Mouse (Mus musculus) intestine, embryonic 15.5 days (tissue): ENCODE results near the gene Opa3. TPM values are rescaled to one million over a fixed set of nuclear protein-coding genes. Genes with fewer than 3 reads are reported as not detected.
"Not testable (repeated sequence)": the region's sequence is repeated elsewhere in the genome, so short reads cannot be mapped to it uniquely, and the experiment has no call there.

Experiments used
- ATAC-seq: fragments of 200-750 bp; cut with Nextera tagmentation; 2 replicates; pipeline ENCODE4 v1.8.0; 2017; ENCODE audit warnings: moderate TSS enrichment, moderate library complexity
- H3K27ac ChIP-seq: fragments of 300-500 bp; sonication (generic); 2 replicates; pipeline ENCODE4 v1.5.1; 2015; ENCODE audit warnings: mild to moderate bottlenecking, inconsistent platforms
- H3K27me3 ChIP-seq: fragments of 300-500 bp; sonication (generic); replicated peaks from 2 replicates; pipeline ENCODE4 v1.6.1; 2015; ENCODE audit warnings: inconsistent platforms
- H3K36me3 ChIP-seq: fragments of 300-500 bp; sonication (generic); 2 replicates; pipeline ENCODE4 v1.6.1; 2015; ENCODE audit warnings: inconsistent platforms
- H3K4me1 ChIP-seq: fragments of 300-500 bp; sonication (generic); replicated peaks from 2 replicates; pipeline ENCODE4 v1.6.1; 2015; ENCODE audit warnings: inconsistent platforms
- H3K4me2 ChIP-seq: fragments of 300-500 bp; sonication (generic); replicated peaks from 2 replicates; pipeline ENCODE4 v1.6.1; 2015; ENCODE audit warnings: mild to moderate bottlenecking, inconsistent platforms
- H3K4me3 ChIP-seq: fragments of 300-500 bp; sonication (generic); replicated peaks from 2 replicates; pipeline ENCODE4 v1.5.1; 2015; ENCODE audit warnings: inconsistent platforms
- H3K9ac ChIP-seq: fragments of 300-500 bp; sonication (generic); 2 replicates; pipeline ENCODE4 v1.6.1; 2015; ENCODE audit warnings: inconsistent platforms
- H3K9me3 ChIP-seq: fragments of 300-500 bp; sonication (generic); 2 replicates; pipeline ENCODE4 v1.6.1; 2016; ENCODE audit warnings: inconsistent platforms
- WGBS: fragments of 180-500 bp; shearing (Covaris S2); methylation state at CpG from one replicate; pipeline ENCODE4 v1.1.7; 2015; 5-methylcytosine and 5-hydroxymethylcytosine counted together
- polyA plus RNA-seq: library from polyadenylated mRNA; unstranded; fragments of >200 nt; fragmentation: Nextera tagmentation; extraction: Ambion mirVana; gene quantifications from 2 replicates; pipeline ENCODE4 v1.2.1, GENCODE M21; 2015

Gene Opa3
- polyA plus RNA-seq, 1 experiment from 2014 or later: 36.8 TPM

DNA sequence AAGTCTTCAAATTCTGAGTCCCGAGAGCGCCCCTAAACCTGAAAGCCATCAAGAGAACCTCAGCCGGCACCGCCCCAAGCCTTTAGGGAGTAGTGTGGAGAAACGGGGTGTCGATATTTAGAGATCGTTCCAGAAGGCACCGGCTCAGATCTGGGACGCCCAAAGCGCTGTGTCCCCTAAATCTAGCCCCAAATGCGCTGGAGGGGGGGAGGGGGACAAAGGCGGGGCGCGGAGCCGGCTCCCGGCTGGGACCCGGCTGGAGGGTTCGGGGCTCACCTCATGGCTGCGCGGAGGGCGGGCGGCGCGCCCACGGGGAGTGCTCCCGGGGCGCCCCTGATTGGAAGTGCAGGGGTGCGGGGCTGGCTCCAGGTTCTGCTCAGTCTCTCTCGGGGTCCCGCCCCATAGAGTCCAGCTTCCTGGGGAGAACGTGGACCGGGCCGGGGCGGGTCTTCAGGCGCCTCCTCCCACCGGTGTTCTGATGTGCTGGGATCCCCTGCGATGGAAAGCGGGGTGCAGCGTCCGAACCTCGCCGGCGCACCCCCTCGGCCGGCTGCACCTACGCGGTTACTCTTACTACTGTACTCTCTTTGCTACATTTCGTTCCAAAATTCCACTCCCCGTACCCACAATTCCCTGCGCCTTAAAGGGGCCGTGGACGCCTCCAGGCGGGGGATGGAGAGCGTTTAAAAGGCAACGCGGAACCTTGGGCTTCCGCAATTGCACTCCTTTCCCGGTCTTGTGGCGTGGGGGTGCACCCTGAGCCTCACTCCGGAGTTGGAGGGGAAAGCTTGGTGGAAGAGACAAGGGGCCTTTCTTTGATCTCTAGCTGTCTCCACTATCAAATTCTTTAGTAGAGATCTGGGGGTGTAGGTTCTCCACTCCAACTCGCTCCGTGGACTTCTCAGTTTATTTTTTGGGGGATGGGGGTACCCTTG, 43.4 kb downstream of the Opa3 start, which contains the start of gene Vasp:
Gene Vasp (minus strand): TSS at position 580 of the 935 bp plus-strand sequence.
- WGBS: under 1% methylated on average over 62 of the region's 62 CpGs
- Histone ChIP-seq H3K9me3 (no peaks in the 10 kb centered on the region), H3K4me2 (peak within 1 kb of the TSS; percentile 93), H3K4me3 (peak within 1 kb of the TSS; percentile 99), H3K36me3 (no peaks in the 10 kb centered on the region), H3K9ac (peak within 1 kb of the TSS; percentile 96), H3K27me3 (no peaks in the 10 kb centered on the region), H3K27ac (peak within 1 kb of the TSS; percentile 98), H3K4me1 (peaks cover 27% of the 10 kb centered on the region)
- peak; percentile 72 for ATAC-seq

DNA sequence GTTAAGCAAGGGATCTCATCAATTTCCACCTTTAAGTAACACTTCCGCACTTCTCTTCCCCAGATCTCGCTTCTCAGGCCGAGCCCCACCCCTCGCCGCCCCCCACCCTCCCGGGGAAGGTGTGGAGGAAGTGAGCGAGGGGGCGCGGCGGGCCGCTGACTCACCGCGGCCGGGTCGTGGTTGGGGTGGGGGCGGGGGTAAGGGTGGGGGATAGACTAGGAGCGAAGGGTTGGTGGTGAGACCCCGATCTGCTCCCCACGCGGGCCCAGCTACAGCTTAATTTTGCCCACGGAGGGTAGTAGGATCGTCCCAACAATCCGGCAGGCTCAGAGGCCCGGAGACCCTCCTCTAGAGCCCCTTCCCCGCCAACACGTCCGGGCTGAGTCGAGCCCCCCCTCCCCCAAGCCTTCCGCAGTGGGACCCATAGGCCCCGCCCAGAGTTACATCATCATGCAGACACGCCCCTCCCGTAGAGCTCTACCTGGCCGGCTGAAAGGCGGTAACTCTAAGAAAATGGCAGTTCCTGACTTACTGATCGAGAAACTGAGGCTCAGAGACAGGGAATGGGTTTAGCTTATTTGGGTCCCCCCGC, 44.1 kb downstream of the Opa3 start:
- peak; percentile 81 for ATAC-seq
- WGBS: under 1% methylated on average over 36 of the region's 36 CpGs
- peak overlapping the region; percentile 98 for H3K27ac ChIP-seq
- peaks cover 21% of the 10 kb centered on the region for H3K4me1 ChIP-seq
- H3K4me3 ChIP-seq: peak overlapping the region; percentile 99
- no peaks in the 10 kb centered on the region for H3K27me3 ChIP-seq
- peak overlapping the region; percentile 93 for H3K4me2 ChIP-seq
- H3K9ac ChIP-seq: peak overlapping the region; percentile 96
- H3K9me3 ChIP-seq: no peaks in the 10 kb centered on the region
- H3K36me3 ChIP-seq: no peaks in the 10 kb centered on the region

DNA sequence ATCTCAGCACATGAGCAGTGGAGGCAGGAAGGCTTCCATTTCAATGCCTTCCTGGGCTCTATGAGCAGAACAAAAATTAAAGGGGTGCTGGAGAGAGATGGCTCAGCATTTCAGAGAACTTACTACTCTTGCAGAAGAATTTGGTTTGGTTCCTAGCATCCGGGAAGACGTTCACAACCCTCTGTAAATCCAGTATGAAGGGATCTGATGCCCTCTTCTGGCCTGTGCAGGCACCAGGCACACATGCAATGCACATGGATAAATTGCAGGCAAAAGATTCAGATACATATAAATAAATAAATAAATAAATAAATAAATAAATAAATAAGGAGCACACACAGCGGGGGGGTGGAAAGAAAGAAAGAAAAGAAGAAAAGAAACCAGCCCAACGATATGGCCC, 48.1 kb downstream of the Opa3 start:
- 53% methylated on average over 4 of the region's 4 CpGs for WGBS
- no peak overlapping the region for H3K27ac ChIP-seq
- no peak overlapping the region for H3K9ac ChIP-seq
- no peak overlapping the region for H3K4me3 ChIP-seq
- no peak overlapping the region for H3K4me2 ChIP-seq
- peaks cover 6% of the 10 kb centered on the region; the same call in 1 of the 2 replicates for H3K4me1 ChIP-seq
- H3K9me3 ChIP-seq: no peaks in the 10 kb centered on the region
- peaks cover 36% of the 10 kb centered on the region for H3K27me3 ChIP-seq
- no peak for ATAC-seq
- no peaks in the 10 kb centered on the region for H3K36me3 ChIP-seq

DNA sequence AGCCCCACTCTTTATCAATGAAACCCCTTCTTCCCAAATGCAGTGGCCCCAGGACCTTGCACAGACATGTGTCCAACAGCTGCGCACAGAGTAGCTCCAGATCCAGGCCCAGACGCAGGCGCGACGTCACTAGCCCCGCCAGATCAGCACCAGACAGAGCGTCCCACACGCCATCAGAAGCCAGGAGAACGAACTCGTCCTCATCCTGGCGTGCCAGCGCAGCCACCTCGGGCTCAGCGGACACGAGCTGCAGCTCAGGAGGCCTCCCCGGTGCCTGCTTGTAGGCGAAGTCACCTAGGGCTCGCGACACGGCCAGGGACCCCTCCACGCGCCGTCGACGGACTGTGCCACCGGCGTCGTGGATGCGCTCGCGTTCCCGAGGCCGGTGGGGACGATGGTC, 50.9 kb downstream of the Opa3 start:
- H3K4me1 ChIP-seq: peaks cover 12% of the 10 kb centered on the region
- no peak for ATAC-seq
- peak overlapping the region; percentile 28 for H3K4me3 ChIP-seq
- H3K36me3 ChIP-seq: no peaks in the 10 kb centered on the region
- no peaks in the 10 kb centered on the region for H3K9me3 ChIP-seq
- peaks cover 46% of the 10 kb centered on the region for H3K27me3 ChIP-seq
- H3K27ac ChIP-seq: no peak overlapping the region
- H3K9ac ChIP-seq: no peak overlapping the region
- 2% methylated on average over 34 of the region's 34 CpGs for WGBS
- peak overlapping the region; percentile 61 for H3K4me2 ChIP-seq

DNA sequence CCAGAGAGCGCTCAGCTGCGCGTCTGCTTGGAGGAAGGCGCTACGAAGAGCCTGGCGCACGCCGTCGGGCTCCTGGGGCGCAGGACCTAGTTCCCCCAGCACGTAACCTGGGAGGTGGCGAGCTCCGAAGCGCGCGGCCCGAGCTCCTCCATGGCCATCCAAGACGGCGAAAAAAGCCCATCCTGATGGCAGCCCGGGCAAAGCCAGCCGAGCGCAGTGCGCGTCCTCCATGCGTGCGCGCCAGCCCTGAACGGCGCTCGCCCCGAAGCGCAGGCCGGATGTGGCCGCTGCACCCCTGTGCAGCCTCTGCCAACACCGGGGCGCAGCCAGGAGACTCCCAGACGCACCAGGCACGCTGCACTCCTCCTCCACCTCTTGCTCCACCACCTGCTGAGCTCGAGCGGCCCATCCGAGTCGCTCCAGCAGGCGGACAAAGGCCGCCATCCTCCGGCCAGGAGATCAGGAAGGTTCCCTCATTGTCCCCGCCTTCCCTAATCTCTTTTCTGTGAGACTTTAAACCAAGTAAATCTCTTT, 51.5 kb downstream of the Opa3 start, which contains the start of gene Ppm1n:
Gene Ppm1n (minus strand): TSS at position 484 of the 534 bp plus-strand sequence.
- Histone ChIP-seq H3K27me3 (peaks cover 46% of the 10 kb centered on the region), H3K9me3 (no peaks in the 10 kb centered on the region)

DNA sequence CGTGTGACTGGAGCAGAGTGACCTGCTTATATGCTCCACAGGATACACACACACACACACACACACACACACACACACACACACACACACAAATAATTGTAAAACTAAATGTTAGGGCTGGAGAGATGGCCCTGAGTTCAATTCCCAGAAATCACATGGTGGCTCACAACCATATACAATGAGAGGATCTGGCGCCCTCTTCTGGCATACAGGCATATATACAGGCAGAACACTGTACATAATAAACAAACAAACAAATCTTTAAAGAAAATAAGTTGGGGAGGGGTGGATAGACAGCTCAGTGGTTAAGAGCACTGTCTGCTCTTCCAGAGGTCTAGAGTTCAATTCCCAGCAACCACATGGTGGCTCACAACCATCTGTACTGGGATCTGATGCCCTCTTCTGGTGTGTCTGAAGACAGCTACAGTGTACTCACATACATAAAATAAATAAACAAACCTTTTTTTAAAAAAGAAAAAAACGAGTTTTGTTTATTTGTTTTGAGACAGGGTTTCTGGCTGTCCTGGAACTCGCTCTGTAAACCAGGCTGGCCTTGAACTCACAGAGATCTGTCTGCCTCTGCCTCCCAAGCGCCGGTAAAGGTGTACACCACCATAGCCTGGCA, 53.7 kb downstream of the Opa3 start:
- not testable (repeated sequence) for H3K9ac ChIP-seq, H3K36me3 ChIP-seq, H3K4me3 ChIP-seq, H3K27ac ChIP-seq, H3K9me3 ChIP-seq
- H3K4me1 ChIP-seq: peaks cover 12% of the 10 kb centered on the region
- WGBS: 32% methylated on average over 6 of the region's 6 CpGs
- ATAC-seq: peak; percentile 5; the same call in 1 of the 2 replicates
- H3K27me3 ChIP-seq: peaks cover 46% of the 10 kb centered on the region
- peak overlapping the region; percentile 100 for H3K4me2 ChIP-seq

More for the DNA sequence above, 51.5 kb downstream of the Opa3 start, which contains the start of gene Ppm1n:
- H3K4me1 ChIP-seq: peaks cover 12% of the 10 kb centered on the region
- no peak for ATAC-seq
- H3K27ac ChIP-seq: no peak within 1 kb of the TSS
- peak within 1 kb of the TSS; percentile 28 for H3K4me3 ChIP-seq
- WGBS: under 1% methylated on average over 46 of the region's 46 CpGs
- peak within 1 kb of the TSS; percentile 61 for H3K4me2 ChIP-seq
- no peak within 1 kb of the TSS for H3K9ac ChIP-seq
- H3K36me3 ChIP-seq: no peaks in the 10 kb centered on the region

DNA sequence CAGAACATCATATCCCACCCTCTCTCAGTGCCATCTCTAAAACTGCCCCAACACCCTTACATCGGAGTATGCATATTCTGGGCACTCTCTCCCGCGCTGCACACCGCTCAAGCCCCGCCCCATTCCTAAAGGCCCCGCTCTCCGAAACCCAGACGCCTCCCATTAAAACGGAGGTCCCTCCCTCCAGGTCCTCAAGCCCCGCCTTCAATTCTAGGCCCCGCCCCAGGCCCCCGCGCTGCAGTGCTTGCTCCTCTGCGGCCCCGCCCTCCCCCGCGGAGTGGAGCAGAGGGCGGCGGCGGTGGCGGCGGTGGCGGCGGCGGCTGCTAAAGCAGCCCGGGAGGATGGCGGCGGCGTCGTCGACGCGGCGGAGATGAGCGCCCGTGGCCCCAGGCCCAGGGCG, 54.3 kb downstream of the Opa3 start, which contains the start of gene Rtn2:
Gene Rtn2 (plus strand): TSS at position 240 of the 400 bp plus-strand sequence.
- ATAC-seq: peak; percentile 89
- Histone ChIP-seq H3K27me3 (peaks cover 46% of the 10 kb centered on the region), H3K4me2 (peak within 1 kb of the TSS; percentile 100), H3K9ac (peak within 1 kb of the TSS; percentile 43), H3K9me3 (no peaks in the 10 kb centered on the region), H3K4me1 (peaks cover 12% of the 10 kb centered on the region), H3K27ac (no peak within 1 kb of the TSS), H3K36me3 (no peaks in the 10 kb centered on the region), H3K4me3 (peak within 1 kb of the TSS; percentile 56)
- under 1% methylated on average over 37 of the region's 37 CpGs for WGBS

DNA sequence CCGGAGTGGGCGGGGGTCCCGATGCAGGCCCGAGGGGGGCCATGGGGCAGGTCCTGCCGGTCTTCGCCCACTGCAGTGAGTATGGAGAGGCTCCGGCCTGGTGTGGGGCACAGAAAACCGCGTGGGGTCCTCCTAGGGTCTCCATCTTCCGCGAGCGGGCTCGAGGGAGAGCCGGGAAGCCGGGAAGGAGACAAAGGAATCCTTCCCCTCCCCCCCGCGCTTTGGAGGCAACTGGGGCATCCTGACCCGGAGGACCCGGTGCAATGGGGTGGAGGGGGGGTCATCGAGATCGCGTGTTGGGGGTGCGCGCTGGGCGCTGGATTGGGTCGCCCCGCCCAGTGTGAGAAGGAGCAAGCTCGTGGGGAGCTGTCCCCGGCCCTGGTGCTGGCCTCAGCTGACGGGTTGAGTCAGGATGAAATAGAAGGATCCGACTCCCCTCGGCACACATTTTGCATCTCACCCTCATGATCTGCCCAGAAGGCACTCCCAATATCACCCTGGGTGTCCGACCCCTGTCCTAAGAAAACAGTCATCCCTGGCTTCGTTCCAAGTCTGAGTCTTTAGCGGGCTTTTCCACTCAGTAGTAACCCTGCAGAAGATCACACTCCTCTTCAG, 54.8 kb downstream of the Opa3 start:
- H3K27me3 ChIP-seq: peaks cover 41% of the 10 kb centered on the region
- ATAC-seq: peak; percentile 77
- H3K27ac ChIP-seq: no peak overlapping the region
- peak overlapping the region; percentile 56 for H3K4me3 ChIP-seq
- peaks cover 12% of the 10 kb centered on the region for H3K4me1 ChIP-seq
- no peaks in the 10 kb centered on the region for H3K36me3 ChIP-seq
- H3K9me3 ChIP-seq: no peaks in the 10 kb centered on the region
- H3K4me2 ChIP-seq: peak overlapping the region; percentile 100
- 1% methylated on average over 35 of the region's 35 CpGs for WGBS
- peak overlapping the region; percentile 43 for H3K9ac ChIP-seq

DNA sequence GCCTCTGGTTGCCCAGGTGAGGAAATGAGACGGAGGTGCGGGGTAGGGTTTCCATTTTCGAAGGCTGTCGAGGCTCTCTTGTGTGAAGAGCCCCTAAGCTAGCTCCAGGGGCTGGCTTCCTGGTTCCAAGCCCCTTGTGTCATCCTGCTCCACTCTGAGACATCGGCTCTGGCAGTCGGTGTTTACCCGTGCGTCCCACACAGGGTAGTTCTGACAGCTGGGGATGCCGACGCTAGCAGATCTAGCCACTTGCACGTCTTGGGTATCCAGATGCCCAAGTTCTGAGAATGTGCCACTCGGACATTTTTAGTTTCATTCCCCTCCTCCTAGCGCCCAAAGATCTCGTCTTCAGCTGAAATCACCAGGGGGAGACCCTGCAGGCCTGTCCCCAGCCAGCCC, 55.3 kb downstream of the Opa3 start:
- Histone ChIP-seq H3K4me2 (peak overlapping the region; percentile 100), H3K9me3 (no peaks in the 10 kb centered on the region), H3K9ac (no peak overlapping the region), H3K4me3 (peak overlapping the region; percentile 56), H3K27ac (no peak overlapping the region), H3K36me3 (no peaks in the 10 kb centered on the region), H3K4me1 (peaks cover 12% of the 10 kb centered on the region), H3K27me3 (peaks cover 36% of the 10 kb centered on the region)
- WGBS: 39% methylated on average over 14 of the region's 14 CpGs
- ATAC-seq: no peak

DNA sequence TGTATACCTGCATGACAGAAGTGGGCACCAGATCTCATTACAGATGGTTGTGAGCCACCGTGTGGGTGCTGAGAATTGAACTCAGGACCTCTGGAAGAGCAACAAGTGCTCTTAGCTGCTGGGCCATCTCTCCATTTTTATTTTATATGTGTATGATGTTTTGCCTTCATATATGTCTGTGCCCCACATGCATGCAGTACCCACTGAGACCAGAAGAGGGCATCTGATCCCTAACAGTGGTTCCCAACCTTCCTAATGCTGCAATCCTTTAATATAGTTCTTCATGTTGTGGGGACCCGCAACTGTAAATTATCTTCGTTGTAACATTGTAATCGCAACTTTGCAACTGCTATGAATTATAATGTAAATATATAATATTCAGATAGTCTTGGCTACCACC, 56.6 kb downstream of the Opa3 start:
- no peak for ATAC-seq
- Histone ChIP-seq H3K9me3 (no peaks in the 10 kb centered on the region), H3K27me3 (peaks cover 22% of the 10 kb centered on the region), H3K9ac (no peak overlapping the region), H3K4me2 (no peak overlapping the region), H3K4me3 (no peak overlapping the region), H3K4me1 (peaks cover 6% of the 10 kb centered on the region), H3K27ac (no peak overlapping the region), H3K36me3 (no peaks in the 10 kb centered on the region)
- WGBS: 26% methylated on average over 4 of the region's 4 CpGs

DNA sequence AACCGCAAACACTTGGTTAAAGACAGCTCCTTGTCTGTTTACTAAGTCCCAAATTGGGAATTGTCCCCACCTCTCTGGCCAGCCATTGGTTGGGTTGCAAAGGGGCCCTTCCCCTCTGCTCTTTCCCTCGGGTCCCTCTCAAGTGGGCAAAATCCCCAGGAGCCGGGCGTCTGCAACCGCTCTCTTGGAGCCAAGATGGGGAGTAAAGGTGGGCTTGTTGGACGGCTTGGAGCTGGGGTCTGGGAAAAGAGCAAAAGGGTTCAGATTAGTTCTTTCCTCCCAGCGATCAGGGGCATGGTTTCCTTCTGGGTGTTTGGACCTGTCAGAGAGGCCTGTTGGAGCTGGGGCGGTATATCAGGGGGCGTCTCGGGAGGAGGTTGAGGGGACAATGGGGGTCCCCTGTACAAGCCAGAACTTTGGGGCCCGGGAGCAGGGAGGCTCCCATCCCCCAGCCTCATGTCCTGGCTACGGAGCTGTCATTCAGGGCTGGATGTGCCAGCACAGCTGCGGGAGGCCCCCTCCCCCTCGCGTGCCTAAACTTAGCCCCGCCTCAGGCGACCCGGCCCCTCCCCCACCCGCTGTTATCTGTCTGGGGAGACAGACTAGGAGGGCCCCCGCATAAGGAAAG, 62.9 kb downstream of the Opa3 start:
- H3K4me3 ChIP-seq: peak overlapping the region; percentile 41
- H3K27ac ChIP-seq: 0 out of 2 replicates have a peak overlapping the region, but pooled peaks have one; percentile 48
- peak; percentile 57 for ATAC-seq
- 2% methylated on average over 20 of the region's 20 CpGs for WGBS
- H3K27me3 ChIP-seq: no peaks in the 10 kb centered on the region
- peak overlapping the region; percentile 47 for H3K9ac ChIP-seq
- H3K4me1 ChIP-seq: peaks cover 9% of the 10 kb centered on the region
- H3K9me3 ChIP-seq: no peaks in the 10 kb centered on the region
- peak overlapping the region; percentile 68 for H3K4me2 ChIP-seq
- no peaks in the 10 kb centered on the region for H3K36me3 ChIP-seq
